Mouse (Mus musculus): ENCODE results near the gene Cyth2.

The Cyth2 gene

DNA sequence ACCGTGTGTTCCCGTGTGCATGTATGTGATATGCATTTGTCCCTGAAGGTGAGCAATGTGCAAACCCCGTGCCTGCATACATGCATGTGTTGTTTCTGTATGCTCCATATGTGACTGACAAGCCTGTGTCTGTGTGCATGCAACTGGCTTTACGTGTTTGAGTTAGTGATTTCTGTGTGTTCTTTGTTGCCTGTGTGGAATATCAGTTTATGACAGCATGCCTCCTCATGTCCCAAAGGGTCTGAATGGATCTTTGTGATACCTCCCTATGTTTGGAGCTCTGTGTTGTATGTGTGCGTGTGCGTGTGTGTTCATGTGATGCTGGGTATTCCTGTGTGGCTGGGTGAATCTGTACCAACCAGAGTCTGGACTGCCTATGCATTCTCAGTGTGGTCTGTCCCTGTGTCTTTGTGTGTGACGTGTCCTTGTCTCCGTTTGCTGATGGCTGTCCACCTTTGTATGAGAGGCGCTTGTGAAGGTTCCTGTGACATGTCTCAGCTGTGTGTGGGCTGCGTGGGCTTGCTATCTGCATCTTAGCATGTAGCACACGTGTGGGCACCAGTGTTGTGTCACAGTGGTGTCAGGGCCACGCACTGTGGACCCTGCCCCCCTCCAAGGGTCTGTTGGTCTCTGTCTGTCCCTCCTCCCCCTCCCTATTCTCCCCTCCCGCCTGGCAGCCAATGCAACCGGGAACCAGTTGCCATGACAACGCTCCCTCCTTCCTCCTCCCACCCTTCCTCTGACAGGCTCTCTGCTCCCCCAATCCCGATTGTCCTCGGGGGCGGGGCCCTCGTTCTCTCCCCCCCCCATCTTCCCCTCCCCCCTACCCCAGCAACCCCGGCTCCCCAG, 29.6 kb downstream of the Cyth2 start, which contains the start of gene Sult2b1:
Sult2b1 (minus strand) TSS at position 146 of the 849 bp plus-strand sequence.
- DNase-seq: peak in 1 of 2 experiments; percentile 36

DNA sequence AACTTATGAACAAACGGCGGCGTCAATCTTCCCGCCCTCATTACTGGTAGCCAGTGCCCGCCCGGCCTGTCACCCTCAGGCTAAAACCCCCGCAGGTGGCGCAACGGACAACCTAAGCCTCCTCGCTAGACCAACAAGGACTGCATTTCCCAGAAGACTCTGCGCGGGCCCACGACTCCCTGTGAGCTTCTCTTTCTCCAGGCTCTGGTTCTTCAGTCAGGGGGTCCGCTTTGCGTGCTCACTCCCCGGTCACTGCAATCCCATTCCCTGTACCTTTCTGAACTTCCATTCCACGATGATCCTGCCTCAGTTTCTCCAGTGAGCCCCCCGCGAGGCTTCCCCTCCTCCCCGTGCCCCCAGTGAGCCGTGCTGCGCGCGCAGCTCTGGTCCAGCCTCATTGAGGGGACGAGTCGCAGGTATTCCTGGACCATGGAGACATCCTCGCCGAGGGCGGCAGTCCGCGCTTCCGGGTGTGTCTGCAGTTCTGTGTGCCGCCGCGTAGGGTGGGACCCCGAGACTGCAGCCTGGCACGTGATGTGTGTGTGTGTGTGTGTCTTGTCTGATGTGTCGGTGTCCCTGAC, 30.8 kb downstream of the Cyth2 start, which contains the start of gene Lmtk3:
Lmtk3 (plus strand) TSS at position 228 of the 581 bp plus-strand sequence.
- peak in 1 of 2 experiments; percentile 53 for DNase-seq

DNA sequence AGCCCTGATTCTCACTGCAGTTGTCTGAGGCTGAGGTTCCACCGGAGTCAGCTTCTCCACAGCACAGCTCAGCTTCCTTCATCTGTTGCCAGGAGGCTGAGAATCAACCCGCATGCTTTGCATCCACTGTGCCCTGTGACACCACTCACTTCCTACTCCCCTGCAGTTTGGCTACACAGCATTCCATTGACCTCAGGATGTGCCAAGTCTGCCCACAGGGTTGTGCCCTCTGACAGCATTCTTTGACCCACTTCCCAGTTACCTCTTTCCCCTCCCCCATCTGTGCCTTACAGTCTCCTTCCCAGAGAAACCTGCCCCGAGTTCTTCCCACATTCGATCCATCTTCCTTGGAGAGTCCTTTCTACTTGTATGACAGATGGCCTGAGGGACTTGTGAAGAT, 32.1 kb downstream of the Cyth2 start:
- no peak for DNase-seq

DNA sequence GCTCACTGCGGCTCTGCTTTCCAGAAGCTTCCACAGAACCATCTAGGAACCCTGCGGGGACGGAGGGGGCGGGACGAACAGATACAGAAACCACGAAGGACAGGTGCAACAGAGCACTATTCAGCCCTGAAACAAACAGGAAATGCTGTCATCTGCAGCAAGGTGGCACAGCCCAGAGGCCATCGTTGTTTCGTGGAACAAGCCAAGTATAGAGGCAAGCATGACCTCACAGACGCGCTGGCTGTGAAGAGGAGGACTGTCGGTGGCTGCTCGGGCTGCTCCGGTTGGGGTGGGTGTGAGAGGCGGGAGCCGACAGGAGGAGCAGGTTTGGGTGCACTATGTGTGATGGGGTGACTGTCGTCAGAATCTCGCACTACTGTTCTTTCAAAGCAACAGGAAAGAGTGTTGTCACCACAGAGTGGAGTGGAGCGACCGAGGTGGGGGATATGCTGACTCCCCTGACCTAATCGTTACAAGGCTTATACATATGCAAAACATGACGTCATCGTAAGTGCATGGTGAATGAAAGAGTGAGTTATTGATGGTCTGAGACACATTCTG, 35.2 kb downstream of the Cyth2 start:
- DNase-seq: no peak

DNA sequence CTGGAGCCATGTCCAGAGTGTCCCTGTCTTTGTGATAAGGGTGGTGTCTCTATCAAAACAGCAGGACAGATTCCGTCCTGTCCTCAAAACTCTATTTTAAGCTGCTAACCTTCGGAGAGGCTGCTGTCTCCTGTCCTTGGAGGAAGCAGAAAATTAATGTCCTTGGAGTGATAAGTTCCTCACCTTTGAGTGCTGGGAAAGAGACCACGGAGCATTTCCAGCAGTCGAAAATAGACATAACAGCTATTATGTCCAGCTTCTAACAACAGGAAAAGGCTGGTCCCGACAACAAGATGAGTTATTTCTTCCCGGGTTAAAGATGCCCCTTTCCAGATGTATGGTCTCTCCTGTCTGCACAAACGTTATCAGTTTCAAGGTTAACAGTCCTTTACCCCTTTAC, 39.1 kb downstream of the Cyth2 start:
- DNase-seq: peak in 1 of 2 experiments; percentile 49

DNA sequence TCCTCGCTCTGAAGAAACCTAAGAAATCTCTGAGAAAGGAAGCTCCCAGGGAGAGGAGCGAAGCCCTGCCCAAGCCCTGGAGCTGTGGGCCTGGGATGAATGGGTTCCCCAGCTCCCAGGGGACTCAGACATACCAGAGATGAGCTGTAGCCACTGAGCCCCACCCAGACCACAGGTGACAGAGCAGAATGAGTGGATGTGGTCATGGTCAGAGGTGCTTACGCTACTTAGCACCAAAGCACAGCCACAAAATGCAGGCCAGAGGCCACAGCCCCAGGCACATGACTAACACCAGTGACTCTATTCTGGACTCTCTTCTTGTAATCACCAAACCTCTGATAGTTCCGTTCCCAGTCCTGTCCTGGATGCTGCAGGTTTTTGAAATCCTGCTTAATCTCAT, 43.3 kb downstream of the Cyth2 start:
- DNase-seq: no peak

DNA sequence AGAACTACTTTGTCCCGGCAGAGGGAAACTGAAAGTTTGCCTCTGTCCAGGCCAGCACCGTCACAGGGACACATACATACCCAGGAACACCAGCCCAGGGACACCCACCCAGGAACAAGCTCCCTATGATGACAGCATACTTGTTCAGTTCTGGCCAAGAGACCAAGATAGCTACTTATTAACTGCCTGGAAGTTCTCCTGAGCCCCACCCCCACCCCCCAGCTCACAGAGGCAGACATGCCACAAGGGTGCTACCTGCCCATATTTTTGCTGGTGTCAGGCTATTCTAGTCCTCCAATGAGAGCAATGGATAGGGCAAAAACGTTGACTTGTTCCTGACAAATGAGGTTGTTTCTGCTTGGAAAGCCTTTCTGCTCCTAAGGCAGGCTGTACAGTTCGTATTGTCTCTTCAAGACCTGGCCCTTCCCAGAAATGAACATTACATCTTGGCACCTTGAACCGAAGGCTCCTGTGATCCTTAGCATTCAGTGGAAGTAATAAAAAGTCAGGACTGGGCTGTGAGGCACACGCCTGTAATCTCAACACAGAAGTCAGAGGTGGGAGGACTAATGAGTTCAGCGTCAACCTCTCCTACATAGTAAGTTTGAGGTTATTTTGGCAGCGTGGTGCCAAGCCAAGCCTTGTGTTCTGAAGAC, 43.8 kb downstream of the Cyth2 start:
- peak in 1 of 2 experiments; percentile 32 for DNase-seq

DNA sequence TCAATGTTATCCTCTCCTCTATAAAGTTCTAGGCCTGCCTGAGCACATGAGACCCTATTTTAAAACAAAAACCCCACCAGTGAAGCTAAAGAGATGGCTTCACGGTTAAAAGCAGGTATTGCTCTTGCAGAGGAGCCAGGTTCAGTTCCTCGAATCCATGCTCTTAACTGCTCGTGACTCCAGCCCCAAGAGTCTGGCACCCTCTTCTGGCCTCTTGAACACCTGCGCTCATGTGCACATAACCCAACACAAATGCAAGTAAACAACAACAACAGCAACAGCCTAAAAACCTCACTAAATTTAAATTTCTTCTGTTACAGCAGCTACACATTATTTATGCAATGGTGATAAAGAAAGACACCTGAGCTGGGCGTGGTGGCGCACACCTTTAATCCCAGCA, 46.9 kb downstream of the Cyth2 start:
- DNase-seq: no peak

DNA sequence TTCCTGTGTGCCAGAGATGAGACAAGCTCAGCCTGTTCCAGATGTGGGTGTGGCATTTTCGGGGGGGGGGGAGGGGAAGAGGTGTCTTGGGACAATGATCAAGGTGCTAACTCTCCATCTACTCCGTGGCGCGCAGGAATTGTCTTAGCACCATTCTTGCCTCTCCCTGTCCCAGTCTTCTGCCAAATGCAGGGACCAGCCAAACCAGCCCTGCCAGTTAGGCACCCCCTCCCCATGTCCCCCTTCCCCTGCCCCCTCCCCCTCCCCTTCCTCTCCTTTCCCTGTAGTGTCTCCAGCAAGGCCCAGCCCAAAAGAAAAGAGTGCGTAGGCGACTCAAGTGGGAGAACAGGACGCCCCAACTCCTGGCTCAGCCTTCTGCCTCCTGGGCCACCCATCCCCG, 47.6 kb downstream of the Cyth2 start:
- no peak for DNase-seq

DNA sequence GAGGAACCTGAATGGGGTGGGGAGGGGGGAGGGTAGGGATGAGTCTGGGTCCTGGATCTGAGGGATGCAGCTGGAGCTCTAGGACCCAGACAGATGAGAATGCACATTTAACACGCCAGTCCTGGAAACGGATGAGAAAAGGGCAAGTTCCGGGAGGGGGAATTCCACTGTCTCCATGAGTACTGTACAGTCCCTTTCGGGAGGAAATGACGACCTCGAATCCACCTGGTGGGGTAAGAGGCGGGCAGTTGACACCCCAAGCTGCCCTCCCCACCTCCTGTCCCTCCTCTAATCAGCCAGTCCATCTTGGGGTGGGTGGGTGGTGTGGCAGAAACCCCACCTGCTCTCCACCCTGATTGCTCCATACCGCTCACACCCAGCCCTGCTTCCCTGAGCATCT, 48.4 kb downstream of the Cyth2 start:
- no peak for DNase-seq

DNA sequence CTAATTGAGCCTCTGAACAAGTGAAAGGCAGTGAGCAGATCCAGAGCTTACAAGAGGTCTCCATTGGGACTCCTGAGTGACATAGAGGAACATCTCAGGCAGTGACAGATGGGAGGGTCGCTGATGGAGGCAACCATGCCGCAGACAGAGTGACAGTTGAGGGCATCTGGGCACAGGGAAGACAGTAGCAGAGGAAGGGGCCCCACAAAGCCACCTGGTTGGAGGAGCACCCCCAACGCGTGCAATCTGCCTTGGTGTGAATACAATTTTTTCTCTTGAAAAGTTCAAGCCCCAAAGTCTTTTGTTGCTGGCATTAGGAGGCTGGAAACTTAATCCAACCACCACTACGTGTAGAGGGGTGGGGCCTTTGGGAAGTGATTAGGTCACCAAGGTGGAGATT, 54.2 kb downstream of the Cyth2 start:
- DNase-seq: no peak

DNA sequence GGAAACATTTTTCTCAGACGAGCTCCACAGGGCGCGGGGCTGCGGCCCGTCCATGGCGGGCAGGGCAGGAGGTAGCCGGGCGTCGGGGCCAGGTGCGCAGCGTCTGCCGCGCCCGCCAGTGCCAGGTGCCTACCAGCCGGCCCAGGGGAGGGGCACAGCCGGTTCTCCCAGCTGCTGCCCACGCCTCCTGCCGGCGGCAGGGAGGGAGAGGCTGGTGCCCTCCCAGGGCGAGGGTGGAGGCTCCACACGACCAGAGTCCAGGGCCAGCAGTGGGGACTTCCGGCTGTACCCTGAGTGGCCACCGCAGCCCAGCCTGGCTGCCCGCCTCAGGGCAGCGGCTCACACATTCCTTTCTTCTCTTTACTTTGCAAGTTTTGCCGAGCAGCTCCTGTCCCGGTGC, 55.0 kb downstream of the Cyth2 start:
- DNase-seq: peak; percentile 74 to 84

All from kidney, adult 8-10 months (tissue).